Mouse (Mus musculus) heart, embryonic 10.5 days (tissue): ENCODE data around the gene Tmx1. TPM values are rescaled to one million over a fixed set of nuclear protein-coding genes. Genes with fewer than 3 reads are reported as not detected.
A peak's percentile ranks its signal among the peaks of the same experiment; 100 is the strongest.

Experiments used
- DNase-seq: peaks from one replicate; pipeline ENCODE4 v3.0.0-alpha.2; 2017; ENCODE audit warnings: low spot score
- H3K27ac ChIP-seq: fragments of 300-500 bp; sonication (generic); 2 replicates; pipeline ENCODE4 v1.5.1; 2016; ENCODE audit warnings: mild to moderate bottlenecking
- H3K27me3 ChIP-seq: fragments of 300-500 bp; sonication (generic); 2 replicates; pipeline ENCODE4 v1.6.1; 2016; ENCODE audit warnings: mild to moderate bottlenecking; ENCODE audit not compliant: poor library complexity, insufficient read depth, severe bottlenecking
- H3K36me3 ChIP-seq: fragments of 300-500 bp; sonication (generic); 2 replicates; pipeline ENCODE4 v1.6.1; 2016; ENCODE audit warnings: mild to moderate bottlenecking, moderate library complexity
- H3K4me1 ChIP-seq: fragments of 300-500 bp; sonication (generic); 2 replicates; pipeline ENCODE4 v1.6.1; 2016; ENCODE audit warnings: mild to moderate bottlenecking
- H3K4me3 ChIP-seq: fragments of 300-500 bp; sonication (generic); 2 replicates; pipeline ENCODE4 v1.5.1; 2016; ENCODE audit warnings: mild to moderate bottlenecking, moderate library complexity
- H3K9me3 ChIP-seq: fragments of 300-500 bp; sonication (generic); 2 replicates; pipeline ENCODE4 v1.6.1; 2016; ENCODE audit warnings: mild to moderate bottlenecking, moderate library complexity
- WGBS: fragments of 180-500 bp; shearing (Covaris S2); methylation state at CpG from one replicate; pipeline ENCODE4 v1.1.7; 2016; 5-methylcytosine and 5-hydroxymethylcytosine counted together
- polyA plus RNA-seq: library from polyadenylated mRNA; unstranded; fragments of >200 nt; fragmentation: Nextera tagmentation; extraction: Ambion mirVana; gene quantifications from 2 replicates; pipeline ENCODE4 v1.2.1, GENCODE M21; 2016

The Tmx1 gene
- polyA plus RNA-seq: 105 and 108 TPM in 2 replicates

DNA sequence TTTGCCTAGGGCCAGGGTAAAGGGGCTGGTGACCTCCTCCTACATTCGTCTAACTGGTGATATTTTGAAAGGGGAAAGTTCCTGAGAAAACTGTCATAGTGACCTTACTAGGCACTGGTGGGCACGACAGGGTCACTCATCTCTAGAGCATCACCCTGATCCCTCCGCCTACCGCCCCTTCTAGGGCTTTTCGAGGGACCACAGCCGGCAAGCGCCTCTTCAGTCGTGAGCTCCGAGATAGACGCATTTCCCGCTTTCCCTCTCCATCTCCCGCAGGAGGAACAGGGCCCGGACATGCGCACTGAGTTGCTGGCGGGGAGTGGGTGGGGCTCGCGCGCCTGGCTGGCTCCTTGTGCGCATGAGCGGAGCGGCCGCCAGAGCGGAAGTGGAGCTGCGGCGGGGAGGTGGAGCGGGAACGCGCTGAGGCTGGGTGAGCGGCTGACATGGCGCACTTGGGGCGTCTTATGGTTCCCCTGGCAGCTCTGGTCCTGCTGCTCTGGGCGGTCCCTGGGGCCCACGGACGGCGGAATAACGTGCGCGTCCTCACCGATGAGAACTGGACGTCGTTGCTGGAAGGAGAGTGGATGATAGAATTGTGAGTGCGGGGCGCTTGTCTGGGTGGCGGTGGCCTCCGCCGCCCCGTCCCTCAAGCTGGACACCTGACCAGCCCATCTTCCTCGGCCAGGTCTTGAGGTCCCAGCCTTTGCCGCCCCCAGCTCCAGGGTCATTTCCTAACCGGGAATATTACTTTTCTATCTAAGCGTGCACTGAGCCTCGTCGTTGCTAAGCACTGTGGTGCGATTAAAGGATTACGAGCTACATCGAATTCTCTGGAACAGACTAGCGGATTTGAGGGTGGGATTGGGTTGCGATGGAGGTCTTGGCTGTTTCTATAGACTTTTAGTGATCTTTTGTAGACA, at the start of gene Tmx1:
TSS of gene Tmx1 (plus strand) at position 370 of the 920 bp plus-strand sequence.
- H3K9me3 ChIP-seq: no peaks in the 10 kb centered on the region
- WGBS: under 1% methylated on average over 58 of the region's 58 CpGs
- H3K4me3 ChIP-seq: peak within 1 kb of the TSS; percentile 82
- peaks cover 24% of the 10 kb centered on the region for H3K4me1 ChIP-seq
- H3K36me3 ChIP-seq: peaks cover 12% of the 10 kb centered on the region
- no peaks in the 10 kb centered on the region for H3K27me3 ChIP-seq
- peak within 1 kb of the TSS; percentile 92 for H3K27ac ChIP-seq
- DNase-seq: peak; percentile 98

DNA sequence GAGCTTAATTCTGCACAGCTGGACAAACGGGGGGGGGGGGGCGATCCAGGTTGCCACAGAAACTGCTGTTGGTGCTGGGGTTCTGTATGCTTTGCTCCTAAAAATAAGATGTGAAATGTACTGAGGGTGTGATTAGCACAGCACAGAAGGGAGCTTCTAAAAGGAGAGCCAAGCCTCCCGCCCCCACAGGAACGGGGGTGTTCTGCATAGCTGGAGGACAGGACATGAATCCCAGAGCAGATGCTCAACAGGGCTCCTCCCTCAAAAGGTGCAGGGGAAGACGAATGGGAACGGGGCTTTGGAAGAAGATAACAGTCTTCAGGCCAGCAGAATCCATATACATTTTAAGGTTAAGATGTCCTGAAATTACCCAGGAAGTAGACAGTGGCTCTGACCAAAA, 48.6 kb upstream of the Tmx1 start:
- DNase-seq: no peak
- H3K27me3 ChIP-seq: no peaks in the 10 kb centered on the region
- WGBS: 60% methylated on average over 6 of the region's 6 CpGs

DNA sequence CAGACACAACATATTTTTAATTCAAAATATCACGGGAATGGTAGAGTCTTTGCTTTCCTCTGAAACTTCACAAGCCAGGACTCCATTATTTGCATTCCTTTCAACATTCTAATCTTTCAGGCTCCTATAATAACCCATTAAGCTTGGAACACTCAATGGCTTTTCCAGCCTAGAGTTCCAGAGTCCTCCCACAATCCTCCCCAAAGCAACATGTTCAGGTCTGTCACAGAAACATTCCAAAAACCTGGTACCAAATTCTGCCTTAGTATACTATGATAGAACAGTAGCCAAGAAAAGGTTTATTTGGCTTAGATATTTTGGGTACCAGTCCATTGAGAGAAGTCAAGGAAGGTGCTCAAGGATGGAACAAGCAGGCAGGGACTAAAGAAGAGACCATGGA, 44.5 kb upstream of the Tmx1 start:
- no peak for DNase-seq
- Histone ChIP-seq H3K9me3 (no peaks in the 10 kb centered on the region), H3K36me3 (no peaks in the 10 kb centered on the region), H3K27ac (no peak overlapping the region), H3K27me3 (no peaks in the 10 kb centered on the region), H3K4me1 (no peaks in the 10 kb centered on the region), H3K4me3 (no peak overlapping the region)
- WGBS: 79% methylated on average over 1 of the region's 1 CpGs

More for the DNA sequence above, 48.6 kb upstream of the Tmx1 start:
- H3K9me3 ChIP-seq: no peaks in the 10 kb centered on the region
- no peaks in the 10 kb centered on the region for H3K36me3 ChIP-seq
- H3K4me1 ChIP-seq: no peaks in the 10 kb centered on the region
- no peak overlapping the region for H3K4me3 ChIP-seq
- H3K27ac ChIP-seq: no peak overlapping the region

DNA sequence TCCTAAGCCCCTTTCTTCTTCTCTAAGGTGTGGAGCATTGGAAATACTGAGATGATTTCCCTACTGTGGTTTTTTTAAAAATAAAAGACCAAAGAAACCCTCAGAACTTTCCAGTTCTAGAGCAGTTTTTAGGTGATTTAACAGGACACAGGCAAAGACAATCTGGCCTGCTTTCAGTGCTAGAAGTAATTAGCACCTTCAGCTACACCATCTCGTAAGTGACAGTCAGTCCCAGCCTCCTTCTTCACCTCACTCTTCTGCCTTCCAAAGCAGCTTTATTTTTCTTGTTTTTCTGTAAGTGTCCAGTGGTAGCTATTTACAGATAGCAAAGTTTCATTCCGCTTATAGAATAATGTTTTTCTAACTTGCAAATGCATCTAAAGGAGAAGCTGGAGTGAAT, 43.3 kb upstream of the Tmx1 start:
- Histone ChIP-seq H3K9me3 (no peaks in the 10 kb centered on the region), H3K4me3 (no peak overlapping the region), H3K27ac (no peak overlapping the region), H3K36me3 (no peaks in the 10 kb centered on the region), H3K4me1 (no peaks in the 10 kb centered on the region), H3K27me3 (no peaks in the 10 kb centered on the region)
- no peak for DNase-seq
- 75% methylated on average over 2 of the region's 2 CpGs for WGBS

DNA sequence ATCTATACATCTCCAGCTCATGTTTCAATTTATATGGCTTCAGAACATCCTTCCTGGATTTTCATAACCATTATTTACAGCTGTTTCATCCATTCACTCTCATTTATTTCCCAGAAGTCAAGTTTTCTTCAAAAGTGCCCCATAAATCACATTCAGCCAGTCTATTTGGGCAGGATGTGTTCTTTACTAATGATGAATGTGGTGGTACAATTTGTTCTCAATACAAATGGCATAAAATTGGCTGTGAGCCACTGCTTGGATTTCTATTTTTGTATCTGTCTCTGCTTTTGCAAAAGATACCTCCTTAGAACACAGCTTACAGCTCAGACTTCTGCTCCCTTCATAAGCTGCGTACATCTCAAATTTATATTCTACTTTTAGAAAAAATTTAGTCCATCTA, 32.7 kb upstream of the Tmx1 start:
- H3K9me3 ChIP-seq: no peaks in the 10 kb centered on the region
- H3K36me3 ChIP-seq: no peaks in the 10 kb centered on the region
- H3K27me3 ChIP-seq: no peaks in the 10 kb centered on the region
- H3K4me1 ChIP-seq: no peaks in the 10 kb centered on the region
- 85% methylated on average over 1 of the region's 1 CpGs for WGBS
- H3K4me3 ChIP-seq: no peak overlapping the region
- H3K27ac ChIP-seq: no peak overlapping the region
- no peak for DNase-seq

DNA sequence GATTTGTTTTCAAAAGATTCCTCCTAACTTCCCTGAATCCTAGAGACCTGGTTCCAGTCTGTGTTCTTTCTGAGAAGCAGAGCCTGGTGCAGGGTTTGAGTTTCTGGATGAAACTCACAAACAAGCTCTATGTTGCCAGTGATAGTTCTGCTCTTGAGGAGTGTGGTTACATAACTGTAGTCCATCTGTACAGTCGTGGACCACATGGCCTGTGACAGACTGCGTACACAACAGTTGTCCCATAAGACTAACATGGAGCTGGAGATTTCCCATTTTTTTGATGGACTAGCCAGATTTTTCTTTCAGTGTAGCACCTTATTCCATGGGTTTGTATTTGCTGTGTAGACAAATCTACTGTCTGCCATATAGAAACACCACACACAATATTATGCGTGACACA, 31.9 kb upstream of the Tmx1 start:
- no peaks in the 10 kb centered on the region for H3K27me3 ChIP-seq
- no peak overlapping the region for H3K27ac ChIP-seq
- no peak overlapping the region for H3K4me3 ChIP-seq
- DNase-seq: no peak
- 87% methylated on average over 3 of the region's 3 CpGs for WGBS
- H3K9me3 ChIP-seq: no peaks in the 10 kb centered on the region
- H3K4me1 ChIP-seq: no peaks in the 10 kb centered on the region
- H3K36me3 ChIP-seq: no peaks in the 10 kb centered on the region

DNA sequence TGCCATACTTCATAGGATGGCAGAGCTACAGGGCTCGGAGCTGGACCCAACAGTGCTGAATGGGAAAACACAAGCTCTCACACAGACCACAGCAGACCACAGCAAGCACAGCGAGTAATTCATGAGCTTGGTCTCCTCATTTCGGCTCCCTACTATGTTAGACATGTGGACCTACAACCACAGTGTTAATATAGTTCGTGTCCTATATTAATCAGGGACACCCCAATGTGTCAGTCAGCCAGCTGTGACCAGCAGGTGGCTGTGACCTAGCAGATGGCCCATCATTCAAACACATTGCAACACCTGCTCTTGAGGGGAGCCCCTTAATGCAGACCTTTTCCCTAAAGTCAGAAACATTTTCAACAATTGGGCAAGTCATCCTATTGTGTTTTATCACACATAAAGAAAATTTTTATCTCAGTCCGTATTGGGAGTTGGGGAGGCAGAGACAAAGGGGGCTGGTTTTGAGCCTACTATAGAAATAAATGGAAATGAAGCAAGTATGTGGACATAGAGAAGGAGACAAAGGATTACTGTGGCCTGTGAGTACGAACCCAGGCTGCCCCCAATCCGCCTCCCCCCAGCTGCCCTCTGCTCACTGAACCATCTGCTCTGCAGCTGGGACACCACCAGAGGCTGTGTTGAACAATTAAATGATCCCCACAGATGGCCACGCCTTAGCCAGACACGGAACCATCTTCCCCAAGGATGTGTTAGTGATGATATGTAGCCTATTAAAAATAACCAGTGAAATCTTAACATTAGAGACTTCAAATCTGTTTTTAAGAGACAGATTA, 30.4 kb upstream of the Tmx1 start:
- WGBS: 77% methylated on average over 9 of the region's 9 CpGs
- H3K9me3 ChIP-seq: no peaks in the 10 kb centered on the region
- DNase-seq: no peak
- no peaks in the 10 kb centered on the region for H3K36me3 ChIP-seq
- H3K4me3 ChIP-seq: no peak overlapping the region
- no peak overlapping the region for H3K27ac ChIP-seq
- no peaks in the 10 kb centered on the region for H3K4me1 ChIP-seq
- no peaks in the 10 kb centered on the region for H3K27me3 ChIP-seq

DNA sequence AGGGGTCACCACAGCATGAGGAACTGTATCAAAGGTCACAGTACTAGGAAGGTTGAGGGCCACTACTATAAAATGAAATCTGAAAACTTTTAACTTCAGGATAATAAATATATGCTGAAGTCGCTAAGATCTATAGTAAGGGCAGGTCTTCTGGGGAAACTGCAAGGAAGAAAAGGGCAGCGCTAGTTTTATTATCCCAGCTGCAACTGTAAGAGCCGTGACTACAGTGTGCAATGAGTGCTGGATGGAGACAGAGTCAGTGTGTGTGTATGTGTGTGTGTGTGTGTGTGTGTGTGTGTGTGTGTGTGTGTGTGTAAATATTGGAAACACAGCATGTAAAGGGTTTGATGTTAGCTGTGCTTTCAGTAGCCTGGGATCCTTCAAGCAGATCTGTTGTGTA, 25.0 kb upstream of the Tmx1 start:
- no peaks in the 10 kb centered on the region for H3K4me1 ChIP-seq
- 85% methylated on average over 3 of the region's 3 CpGs for WGBS
- H3K9me3 ChIP-seq: no peaks in the 10 kb centered on the region
- H3K36me3 ChIP-seq: no peaks in the 10 kb centered on the region
- H3K27ac ChIP-seq: no peak overlapping the region
- no peaks in the 10 kb centered on the region for H3K27me3 ChIP-seq
- H3K4me3 ChIP-seq: no peak overlapping the region
- no peak for DNase-seq

DNA sequence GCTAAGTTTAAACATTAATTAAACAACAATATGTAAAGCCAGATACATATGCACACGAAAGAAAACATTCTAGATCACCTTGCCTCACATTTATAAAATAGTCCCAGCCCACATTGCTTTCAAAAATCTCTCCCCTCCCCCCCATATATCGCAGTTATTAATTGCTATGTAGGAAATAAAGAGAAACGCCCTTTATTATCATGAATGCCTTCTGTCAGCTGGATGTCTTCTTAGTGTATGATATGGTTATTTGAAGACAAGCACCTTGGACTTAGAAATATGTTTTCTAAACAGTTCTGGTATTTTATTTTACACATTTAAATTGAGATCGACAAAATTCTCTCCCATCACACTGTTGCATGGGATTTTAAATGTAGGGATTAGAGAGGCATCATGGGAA, 23.3 kb upstream of the Tmx1 start:
- WGBS: 77% methylated on average over 4 of the region's 4 CpGs
- H3K4me3 ChIP-seq: no peak overlapping the region
- DNase-seq: no peak

DNA sequence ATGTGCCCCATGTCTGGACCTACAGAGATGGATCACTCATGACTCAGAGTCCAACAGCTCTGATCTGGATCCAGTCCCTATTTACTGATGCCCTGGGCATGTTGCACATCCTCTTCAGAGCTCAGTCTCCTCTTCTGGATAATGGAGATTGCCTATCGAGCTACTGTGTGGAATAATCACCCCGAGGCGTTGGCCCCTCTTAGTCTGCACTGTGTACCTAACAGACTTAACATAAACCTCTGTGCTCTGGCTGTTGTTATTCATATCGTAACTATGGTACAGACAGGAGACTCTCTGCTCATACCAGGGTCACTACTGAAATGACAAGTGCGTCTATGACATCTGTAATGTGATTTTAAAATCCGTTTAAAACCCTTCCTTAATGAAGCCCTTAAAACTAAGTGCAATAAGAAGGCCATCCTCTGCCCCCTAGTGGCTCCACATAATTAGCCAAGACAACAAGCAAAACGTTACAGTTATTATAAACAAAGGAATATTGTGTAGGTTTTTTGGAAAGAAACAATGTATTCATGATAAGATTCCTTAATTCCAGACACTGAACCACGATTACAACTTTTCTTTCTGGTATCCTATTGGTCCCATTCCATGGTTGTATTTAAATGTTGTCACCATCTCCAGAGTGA, 22.5 kb upstream of the Tmx1 start:
- H3K4me1 ChIP-seq: no peaks in the 10 kb centered on the region
- DNase-seq: no peak
- H3K27ac ChIP-seq: no peak overlapping the region
- no peaks in the 10 kb centered on the region for H3K36me3 ChIP-seq
- no peak overlapping the region for H3K4me3 ChIP-seq
- no peaks in the 10 kb centered on the region for H3K9me3 ChIP-seq
- no peaks in the 10 kb centered on the region for H3K27me3 ChIP-seq
- WGBS: 39% methylated on average over 8 of the region's 8 CpGs

More for the DNA sequence above, 23.3 kb upstream of the Tmx1 start:
- H3K36me3 ChIP-seq: no peaks in the 10 kb centered on the region
- no peaks in the 10 kb centered on the region for H3K4me1 ChIP-seq
- H3K27ac ChIP-seq: no peak overlapping the region
- no peaks in the 10 kb centered on the region for H3K27me3 ChIP-seq
- H3K9me3 ChIP-seq: no peaks in the 10 kb centered on the region

DNA sequence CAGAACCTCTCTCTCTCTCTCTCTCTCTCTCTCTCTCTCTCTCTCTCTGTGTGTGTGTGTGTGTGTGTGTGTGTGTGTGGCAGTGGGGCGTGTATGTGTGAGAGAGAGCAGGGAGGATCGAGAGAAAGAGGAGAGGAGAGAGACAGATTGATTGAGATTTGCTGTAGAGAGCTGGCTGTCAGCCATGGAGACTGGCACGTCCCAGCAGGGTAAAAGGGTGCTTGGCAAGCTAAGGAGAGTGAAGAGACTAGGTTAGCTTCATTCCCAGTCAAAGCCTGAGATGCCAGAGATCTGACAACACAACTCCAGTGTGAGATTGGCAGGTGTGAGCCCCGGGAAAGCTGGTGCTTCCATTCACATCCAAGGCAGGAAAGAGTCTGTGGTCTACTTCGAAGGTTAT, 21.5 kb upstream of the Tmx1 start:
- Histone ChIP-seq H3K4me1 (no peaks in the 10 kb centered on the region), H3K27me3 (no peaks in the 10 kb centered on the region), H3K4me3 (no peak overlapping the region), H3K9me3 (no peaks in the 10 kb centered on the region), H3K36me3 (no peaks in the 10 kb centered on the region), H3K27ac (no peak overlapping the region)
- no peak for DNase-seq
- WGBS: 50% methylated on average over 5 of the region's 5 CpGs

DNA sequence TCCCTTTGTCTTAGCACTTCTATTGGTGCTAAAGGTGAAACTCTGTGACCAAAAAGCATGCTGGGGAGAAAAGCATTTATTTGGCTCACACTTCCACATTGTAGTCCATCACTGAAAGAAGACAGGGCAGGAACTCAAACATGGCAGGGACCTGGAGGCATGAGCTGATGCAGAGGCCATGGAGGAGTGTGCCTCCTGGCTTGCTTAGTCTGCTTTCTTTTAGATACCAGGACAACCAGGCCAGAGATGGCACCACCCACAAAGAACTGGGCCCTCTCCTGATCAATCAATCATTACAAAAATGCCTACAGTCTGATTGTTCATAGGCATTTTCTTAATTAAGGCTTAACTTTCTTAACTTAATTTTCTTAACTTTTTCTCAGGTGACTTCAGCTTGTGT, 2.9 kb upstream of the Tmx1 start:
- Histone ChIP-seq H3K9me3 (no peaks in the 10 kb centered on the region), H3K4me3 (no peak overlapping the region), H3K36me3 (no peaks in the 10 kb centered on the region), H3K27ac (no peak overlapping the region), H3K4me1 (peaks cover 21% of the 10 kb centered on the region), H3K27me3 (no peaks in the 10 kb centered on the region)
- DNase-seq: no peak

DNA sequence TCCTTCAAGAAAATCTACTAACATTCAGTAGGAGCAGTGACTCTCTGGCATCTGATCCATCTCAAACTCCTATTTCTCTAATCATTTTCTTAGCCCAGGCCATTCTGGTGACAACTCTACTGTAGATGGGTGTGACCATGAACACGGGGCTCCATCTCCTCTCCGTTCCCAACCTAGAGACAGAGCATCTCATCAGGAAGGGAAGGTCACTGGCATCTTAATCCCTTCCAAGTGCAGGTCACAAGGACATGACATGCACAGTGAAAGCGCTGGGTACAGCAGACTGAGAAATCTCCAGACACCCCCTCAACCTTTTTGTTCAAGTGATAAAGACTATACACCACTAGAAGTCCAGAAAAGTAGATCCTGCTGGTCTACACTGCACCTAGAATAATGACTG, 1.4 kb upstream of the Tmx1 start:
- 80% methylated on average over 3 of the region's 3 CpGs for WGBS

More for the DNA sequence above, 1.4 kb upstream of the Tmx1 start:
- no peaks in the 10 kb centered on the region for H3K9me3 ChIP-seq
- 0 out of 2 replicates have a peak overlapping the region, but pooled peaks have one; percentile 82 for H3K4me3 ChIP-seq
- H3K4me1 ChIP-seq: peaks cover 24% of the 10 kb centered on the region
- no peak for DNase-seq
- H3K27me3 ChIP-seq: no peaks in the 10 kb centered on the region
- no peaks in the 10 kb centered on the region for H3K36me3 ChIP-seq
- peak overlapping the region; percentile 53; the same call in 1 of the 2 replicates for H3K27ac ChIP-seq
